Mouse (Mus musculus): ENCODE measurements around the gene Mfsd4b3.
"Not testable (repeated sequence)": the region's sequence is repeated elsewhere in the genome, so short reads cannot be mapped to it uniquely, and the experiment has no call there.

DNA sequence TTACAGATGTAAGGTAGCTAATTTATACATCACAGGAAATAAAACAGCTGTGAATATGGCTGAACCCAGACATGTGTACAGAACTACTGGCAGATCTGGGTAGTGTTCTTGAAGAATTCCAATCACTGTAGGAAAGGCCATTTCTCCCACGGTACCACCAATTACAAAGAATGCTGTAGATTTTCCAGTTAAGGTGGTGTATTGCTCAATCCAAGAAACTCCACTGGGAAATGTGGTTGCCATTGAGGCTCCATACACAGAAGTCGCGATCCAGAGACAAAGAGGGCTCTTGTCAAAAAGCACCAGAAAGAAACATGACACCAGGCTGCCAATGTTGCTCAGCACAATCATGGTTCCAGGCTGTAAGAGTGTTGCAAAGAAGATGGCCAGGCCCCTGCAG, 12.8 kb downstream of the Mfsd4b3 start:
- TF ChIP-seq POLR2A (IDR thresholded peaks at IDR 0.05; ENCODE audit: low read depth, low read length); USF1 (IDR thresholded peaks at IDR 0.05; ENCODE audit: low read depth, low read length); POLR2AphosphoS2 (IDR thresholded peaks at IDR 0.05; ENCODE audit: low read depth, low read length); USF2 (conservative IDR thresholded peaks at IDR 0.05; ENCODE audit: low read depth, low read length): not testable (repeated sequence)

Data from CH12.LX (cell line).